Mouse (Mus musculus): ENCODE results near the gene Arg1.

GRCm38 (mm10) chr10:24912576-24912975 lies 14.7 kb downstream of the Arg1 start:
- TF ChIP-seq CTCF (IDR thresholded peaks at IDR 0.05; ENCODE audit: borderline replicate concordance, insufficient read depth, low read depth, low read length) (no peak), POLR2A (IDR thresholded peaks at IDR 0.05; ENCODE audit: borderline replicate concordance, insufficient read depth, low read length) (no peak)

Data from cerebellum, adult 2 months (tissue).